ENCODE assay signal across 23 mouse cellular contexts in the genomic region with DNA sequence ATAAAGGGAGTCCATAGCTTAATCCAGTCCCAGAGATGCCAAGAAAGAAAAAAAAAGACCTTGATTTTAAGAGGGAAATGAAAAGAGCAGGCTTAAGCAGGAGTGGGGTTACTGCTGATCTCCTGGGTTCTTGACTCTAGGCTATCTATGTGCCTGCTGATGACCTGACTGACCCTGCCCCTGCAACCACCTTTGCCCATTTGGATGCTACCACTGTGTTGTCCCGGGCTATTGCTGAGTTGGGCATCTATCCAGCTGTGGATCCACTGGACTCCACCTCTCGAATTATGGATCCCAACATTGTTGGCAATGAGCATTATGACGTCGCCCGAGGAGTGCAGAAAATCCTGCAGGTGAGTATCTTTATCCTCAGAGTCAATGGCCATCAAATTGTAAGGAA. TPM values are rescaled to one million over a fixed set of nuclear protein-coding genes. Genes with fewer than 3 reads are reported as not detected.
DNase-seq lines count a peak whose midpoint lies in the region; ATAC-seq and TF ChIP-seq lines count a peak whose summit lies in the region.
"Had no signal": no experiment of that assay in that cellular context is flagged by ENCODE, and none has a peak within 500 bp of the region (broad histone marks: within the 10 kb centered on the region; RNA-seq: fewer than 3 reads in every experiment).

No protein-coding gene starts in this region.

- no peak for ATAC-seq in liver, embryonic 11.5 days (replicated peaks; ENCODE audit: low FRiP score)
- ATAC-seq: forebrain, embryonic 13.5 days; intestine, embryonic 16.5 days; lung, postnatal 0 days had no signal

- H3K4me3 ChIP-seq in liver, adult 2 months (ENCODE audit: insufficient read depth, low read depth, low read length): no peak overlapping the region
- H3K4me3 ChIP-seq in liver, embryonic 11.5 days (ENCODE audit: low read depth, low read length): no peak overlapping the region
- H3K4me3 ChIP-seq in myocyte: no peak overlapping the region
- H3K4me3 ChIP-seq: forebrain, embryonic 13.5 days; hindbrain, embryonic 13.5 days; limb, embryonic 13.5 days; megakaryocyte, embryonic 14.5 days; midbrain, embryonic 12.5 days; neural tube, embryonic 13.5 days had no signal

- peaks cover 52% of the 10 kb centered on the region for H3K36me3 ChIP-seq in liver, adult 2 months (ENCODE audit: control insufficient read depth, insufficient read depth, low read length)
- H3K36me3 ChIP-seq in liver, embryonic 11.5 days (ENCODE audit: control insufficient read depth, insufficient read depth, low read length): peaks cover 55% of the 10 kb centered on the region
- peaks cover 56% of the 10 kb centered on the region for H3K36me3 ChIP-seq in myocyte (ENCODE audit: control insufficient read depth, insufficient read depth)

- H3K4me1 ChIP-seq in liver, adult 2 months (ENCODE audit: control insufficient read depth, insufficient read depth, low read length): peaks cover 20% of the 10 kb centered on the region
- H3K4me1 ChIP-seq in liver, embryonic 11.5 days (replicated peaks; ENCODE audit: control insufficient read depth, insufficient read depth, low read length): peaks cover 37% of the 10 kb centered on the region

- no peaks in the 10 kb centered on the region for H3K27me3 ChIP-seq in liver, adult 2 months (ENCODE audit: control insufficient read depth, insufficient read depth, low read length)
- H3K27me3 ChIP-seq in liver, embryonic 11.5 days (replicated peaks; ENCODE audit: control insufficient read depth, insufficient read depth, low read length): no peaks in the 10 kb centered on the region
- H3K27me3 ChIP-seq in myocyte (ENCODE audit: control insufficient read depth, insufficient read depth, insufficient read length): no peaks in the 10 kb centered on the region
- H3K27me3 ChIP-seq: CH12.LX; forebrain, embryonic 13.5 days; hindbrain, embryonic 13.5 days; limb, embryonic 13.5 days; megakaryocyte, embryonic 14.5 days; midbrain, embryonic 12.5 days; neural tube, embryonic 13.5 days had no signal

- no peak overlapping the region for H3K9ac ChIP-seq in liver, adult 2 months (ENCODE audit: low read depth, low read length)
- no peak overlapping the region for H3K9ac ChIP-seq in liver, embryonic 11.5 days (ENCODE audit: low read depth, low read length)
- H3K9ac ChIP-seq: forebrain, embryonic 13.5 days; hindbrain, embryonic 13.5 days; limb, embryonic 13.5 days; midbrain, embryonic 12.5 days; neural tube, embryonic 13.5 days had no signal

- H3K9me3 ChIP-seq in liver, embryonic 11.5 days (ENCODE audit: control insufficient read depth, low read length): no peaks in the 10 kb centered on the region
- H3K9me3 ChIP-seq: forebrain, embryonic 13.5 days; hindbrain, embryonic 13.5 days; limb, embryonic 13.5 days; megakaryocyte, embryonic 14.5 days; midbrain, embryonic 12.5 days; neural tube, embryonic 13.5 days had no signal

- H3K79me2 ChIP-seq in liver, adult 2 months (ENCODE audit: control insufficient read depth, insufficient read depth, low read length): peaks cover 15% of the 10 kb centered on the region
- peaks cover 40% of the 10 kb centered on the region for H3K79me2 ChIP-seq in myocyte (ENCODE audit: control insufficient read depth, insufficient read depth)

- TF ChIP-seq POLR2A in liver, adult 2 months (IDR thresholded peaks at IDR 0.05; ENCODE audit: extremely low read depth, insufficient read depth, low read length): no peak
- no peak for TF ChIP-seq POLR2A in myocyte (IDR thresholded peaks at IDR 0.05; ENCODE audit: insufficient read length, low read depth)

- TF ChIP-seq CTCF in liver, adult 2 months (IDR thresholded peaks at IDR 0.05; ENCODE audit: low read depth, low read length): no peak

- peak; percentile 28 for DNase-seq in adrenal gland, adult 2 months
- DNase-seq in adrenal gland, postnatal 36 days: no peak
- peak; percentile 49 for DNase-seq in cerebellum, adult 9-11 months
- no peak for DNase-seq in cerebellum, postnatal 36 days
- DNase-seq in liver, adult 2 months (ENCODE audit: extremely low read depth, low read depth, low spot score): peak; percentile 94
- DNase-seq in liver, embryonic 11.5 days (ENCODE audit: low spot score): no peak
- DNase-seq: cerebellum, postnatal 25 days; gastrocnemius, postnatal 25 days; heart, adult 11 months; heart, postnatal 36 days; lung, adult 18-20 months; lung, postnatal 4 days had no signal

- H3ac ChIP-seq in myocyte (ENCODE audit: control insufficient read depth, insufficient read length): no peak overlapping the region

- no peak overlapping the region for H3K4me2 ChIP-seq in liver, embryonic 11.5 days
- H3K4me2 ChIP-seq in myocyte (ENCODE audit: low read depth): no peak overlapping the region
- H3K4me2 ChIP-seq: forebrain, embryonic 13.5 days; heart, embryonic 11.5 days; hindbrain, embryonic 13.5 days; limb, embryonic 13.5 days; midbrain, embryonic 12.5 days; neural tube, embryonic 13.5 days had no signal

- peak overlapping the region; percentile 28; the same call in 1 of the 2 replicates for H3K27ac ChIP-seq in liver, adult 2 months (replicated peaks; ENCODE audit: insufficient read depth, low read depth, low read length)
- no peak overlapping the region for H3K27ac ChIP-seq in liver, embryonic 11.5 days (ENCODE audit: low read depth, low read length)
- H3K27ac ChIP-seq: forebrain, embryonic 13.5 days; hindbrain, embryonic 13.5 days; limb, embryonic 13.5 days; midbrain, embryonic 12.5 days; neural tube, embryonic 13.5 days had no signal

- WGBS in liver, adult 2 months: 29% methylated on average over 5 of the region's 5 CpGs
- WGBS in liver, embryonic 11.5 days: 90% methylated on average over 5 of the region's 5 CpGs

TF ChIP-seq in myocyte, 11 proteins besides CTCF, POLR2A, EP300 and RAD21:
- TF ChIP-seq POLR2AphosphoS2 (IDR thresholded peaks at IDR 0.05; ENCODE audit: insufficient read length, low read depth): peak; percentile 29
- TF ChIP-seq TCF3 (IDR thresholded peaks at IDR 0.05; ENCODE audit: insufficient read length, low read depth): no peak

RNA-seq across cellular contexts. Expression of a gene that starts 3.2 kb away (rescaled TPM):
- 10 to 100 TPM; 40.8 to 49.6 TPM for total RNA-seq in adrenal gland, adult 2 months (2021)
- 24.5 and 31.6 TPM in 2 replicates for polyA plus RNA-seq in adrenal gland, adult 2 months (2012; rRNA removed)
- 10 to 100 TPM; 43.6 to 50.3 TPM for total RNA-seq in adrenal gland, postnatal 36 days (2021)
- 6.6 and 9.1 TPM in 2 replicates for total RNA-seq in liver, adult 2 months (2014; rRNA removed)
- polyA plus RNA-seq in liver, adult 2 months (2012; rRNA removed): 9.7 and 12.3 TPM in 2 replicates
- 11.1 and 13.0 TPM in 2 replicates for polyA plus RNA-seq in liver, embryonic 11.5 days (2014; fragmentation: Nextera tagmentation; extraction: Ambion mirVana)
- 12.7 TPM for polyA plus RNA-seq in myocyte (2012; fragmentation: generic; extraction: Trizol)

RNA-seq across cellular contexts. Expression of a gene that starts 5.1 kb away (rescaled TPM):
- total RNA-seq in adrenal gland, adult 2 months (2021): 1,000 to 10,000 TPM; 2,694 to 3,346 TPM
- polyA plus RNA-seq in adrenal gland, adult 2 months (2012; rRNA removed): 7,039 and 9,498 TPM in 2 replicates
- 1,000 to 10,000 TPM; 2,942 to 3,172 TPM for total RNA-seq in adrenal gland, postnatal 36 days (2021)
- 1,653 and 1,721 TPM in 2 replicates for total RNA-seq in liver, adult 2 months (2014; rRNA removed)
- polyA plus RNA-seq in liver, adult 2 months (2012; rRNA removed): 2,471 and 2,841 TPM in 2 replicates
- polyA plus RNA-seq in liver, embryonic 11.5 days (2014; fragmentation: Nextera tagmentation; extraction: Ambion mirVana): 2,564 and 2,777 TPM in 2 replicates
- 3,270 TPM for polyA plus RNA-seq in myocyte (2012; fragmentation: generic; extraction: Trizol)

RNA-seq across cellular contexts. Expression of a gene that starts 29.4 kb away (rescaled TPM):
- 100 to 1,000 TPM; 179 to 195 TPM for total RNA-seq in adrenal gland, adult 2 months (2021)
- polyA plus RNA-seq in adrenal gland, adult 2 months (2012; rRNA removed): 124 and 151 TPM in 2 replicates
- 100 to 1,000 TPM; 182 to 237 TPM for total RNA-seq in adrenal gland, postnatal 36 days (2021)
- 90.4 and 97.3 TPM in 2 replicates for total RNA-seq in liver, adult 2 months (2014; rRNA removed)
- 24.8 and 30.9 TPM in 2 replicates for polyA plus RNA-seq in liver, adult 2 months (2012; rRNA removed)
- polyA plus RNA-seq in liver, embryonic 11.5 days (2014; fragmentation: Nextera tagmentation; extraction: Ambion mirVana): 527 and 567 TPM in 2 replicates
- 84.3 TPM for polyA plus RNA-seq in myocyte (2012; fragmentation: generic; extraction: Trizol)

RNA-seq across cellular contexts. Expression of a gene that starts 52.8 kb away (rescaled TPM):
- total RNA-seq in adrenal gland, adult 2 months (2021): 100 to 1,000 TPM; 607 to 630 TPM
- polyA plus RNA-seq in adrenal gland, adult 2 months (2012; rRNA removed): 178 and 209 TPM in 2 replicates
- total RNA-seq in adrenal gland, postnatal 36 days (2021): 100 to 1,000 TPM; 638 to 655 TPM
- 353 and 448 TPM in 2 replicates for total RNA-seq in liver, adult 2 months (2014; rRNA removed)
- 170 and 182 TPM in 2 replicates for polyA plus RNA-seq in liver, adult 2 months (2012; rRNA removed)
- polyA plus RNA-seq in liver, embryonic 11.5 days (2014; fragmentation: Nextera tagmentation; extraction: Ambion mirVana): 1,053 and 1,054 TPM in 2 replicates
- 870 TPM for polyA plus RNA-seq in myocyte (2012; fragmentation: generic; extraction: Trizol)

Comparison
In these comparisons a context has a peak if more than half of its experiments do, and no peak if none do; other contexts are left out.
1. DNase-seq: peak in adrenal gland, adult 2 months (single experiment), cerebellum, adult 9-11 months (single experiment) and liver, adult 2 months (single experiment); none in adrenal gland, postnatal 36 days (0 of 2), cerebellum, postnatal 36 days (0 of 2) and liver, embryonic 11.5 days (single experiment).